8 mouse cellular contexts compared by ENCODE assay signal in genomic region chr3:151001881-151002412, GRCm38 (mm10).
DNase-seq lines count a peak whose midpoint lies in the region; ATAC-seq lines count a peak whose summit lies in the region.

No protein-coding gene starts in this region.

- H3K27ac ChIP-seq in forebrain, embryonic 13.5 days, result no peak overlapping the region
- H3K27ac ChIP-seq in forebrain, embryonic 10.5 days, result no peak overlapping the region

- no peaks in the 10 kb centered on the region for H3K9me3 ChIP-seq in forebrain, embryonic 13.5 days (replicated peaks)
- no peaks in the 10 kb centered on the region for H3K9me3 ChIP-seq in forebrain, embryonic 10.5 days

- no peak for DNase-seq in forebrain, embryonic 10.5 days (ENCODE audit: extremely low spot score, low spot score)
- DNase-seq in ovary, postnatal 36 days (ENCODE audit: low spot score), result peak; percentile 8
- DNase-seq in ovary, adult 18-20 months (ENCODE audit: low spot score), result no peak
- peak; percentile 9 for DNase-seq in forelimb bud, embryonic 11.5 days (ENCODE audit: low read depth, low spot score)
- peak; percentile 41 to 67 for DNase-seq in left cerebral cortex, postnatal 14 days (ENCODE audit: low spot score in 2 of 2)
- peak; percentile 55 for DNase-seq in retina, postnatal 1 day
- no peak for DNase-seq in c-Kit-positive CD71-positive TER-119-positive erythroid progenitor cells, embryonic 14.5 days (ENCODE audit: low spot score)

- no peak overlapping the region for H3K9ac ChIP-seq in forebrain, embryonic 13.5 days

- no peak overlapping the region for H3K4me3 ChIP-seq in forebrain, embryonic 13.5 days
- H3K4me3 ChIP-seq in forebrain, embryonic 10.5 days, result no peak overlapping the region

- H3K4me1 ChIP-seq in forebrain, embryonic 13.5 days, result no peaks in the 10 kb centered on the region
- peaks cover 9% of the 10 kb centered on the region for H3K4me1 ChIP-seq in forebrain, embryonic 10.5 days

- peak; percentile 52; the same call in 1 of the 2 replicates for ATAC-seq in forebrain, embryonic 13.5 days

- intact Hi-C loops in left cerebral cortex, postnatal 14 days (cut with DNase I), result loop anchor here (5.0 kb wide), 1 partner anchor 615 kb away; no protein-coding TSS in a partner anchor

- no peak overlapping the region for H3K4me2 ChIP-seq in forebrain, embryonic 13.5 days

- WGBS in forebrain, embryonic 13.5 days, result 39% methylated on average over 6 of the region's 6 CpGs
- WGBS in forebrain, embryonic 10.5 days, result 43% methylated on average over 6 of the region's 6 CpGs

- H3K27me3 ChIP-seq in forebrain, embryonic 13.5 days, result no peaks in the 10 kb centered on the region
- no peaks in the 10 kb centered on the region for H3K27me3 ChIP-seq in forebrain, embryonic 10.5 days (ENCODE audit: poor library complexity, severe bottlenecking)

- no peaks in the 10 kb centered on the region for H3K36me3 ChIP-seq in forebrain, embryonic 13.5 days (ENCODE audit: poor library complexity, severe bottlenecking)
- no peaks in the 10 kb centered on the region for H3K36me3 ChIP-seq in forebrain, embryonic 10.5 days (replicated peaks)

Comparison
In these comparisons a context has a peak if more than half of its experiments do, and no peak if none do; other contexts are left out.
1. DNase-seq: peak in ovary, postnatal 36 days (single experiment), forelimb bud, embryonic 11.5 days (single experiment), left cerebral cortex, postnatal 14 days (2 of 2) and retina, postnatal 1 day (single experiment); none in forebrain, embryonic 10.5 days (single experiment), ovary, adult 18-20 months (single experiment) and c-Kit-positive CD71-positive TER-119-positive erythroid progenitor cells, embryonic 14.5 days (single experiment).